Mouse (Mus musculus): ENCODE measurements around the gene Ldhd. TPM values are rescaled to one million over a fixed set of nuclear protein-coding genes. Genes with fewer than 3 reads are reported as not detected.

Gene Ldhd
- polyA plus RNA-seq, 1 experiment = 0.43 TPM

DNA sequence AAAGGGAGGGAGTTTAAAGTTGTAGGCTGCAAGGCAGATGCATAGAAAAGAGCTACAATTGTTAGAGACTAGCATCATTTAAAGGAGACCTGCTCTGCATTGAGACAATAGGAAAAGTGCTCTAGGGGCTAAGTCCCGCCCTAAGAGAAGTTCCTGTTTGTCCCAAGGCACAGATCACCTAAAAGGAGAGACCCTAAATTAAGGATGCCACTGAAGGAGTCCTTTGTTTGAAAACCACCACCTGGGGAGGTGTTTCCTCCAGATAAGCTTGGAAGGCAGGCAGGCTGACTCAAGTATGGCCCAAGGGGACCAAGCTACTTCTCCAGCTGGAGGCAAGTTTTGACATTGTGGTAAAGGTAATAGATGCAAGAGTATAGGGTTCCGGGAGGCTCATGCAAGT lies 18.7 kb upstream of the Ldhd start:
- H3K4me3 ChIP-seq (ENCODE audit: insufficient read depth, low read length) = no peak overlapping the region
- no peak overlapping the region for H3K27ac ChIP-seq (ENCODE audit: insufficient read depth, low read depth, low read length)
- TF ChIP-seq POLR2A (IDR thresholded peaks at IDR 0.05; ENCODE audit: borderline replicate concordance, low read depth, low read length) (no peak), CTCF (IDR thresholded peaks at IDR 0.05; ENCODE audit: low read depth, low read length) (no peak)
- H3K4me1 ChIP-seq (ENCODE audit: control insufficient read depth, insufficient read depth, low read length) = peaks cover 14% of the 10 kb centered on the region

DNA sequence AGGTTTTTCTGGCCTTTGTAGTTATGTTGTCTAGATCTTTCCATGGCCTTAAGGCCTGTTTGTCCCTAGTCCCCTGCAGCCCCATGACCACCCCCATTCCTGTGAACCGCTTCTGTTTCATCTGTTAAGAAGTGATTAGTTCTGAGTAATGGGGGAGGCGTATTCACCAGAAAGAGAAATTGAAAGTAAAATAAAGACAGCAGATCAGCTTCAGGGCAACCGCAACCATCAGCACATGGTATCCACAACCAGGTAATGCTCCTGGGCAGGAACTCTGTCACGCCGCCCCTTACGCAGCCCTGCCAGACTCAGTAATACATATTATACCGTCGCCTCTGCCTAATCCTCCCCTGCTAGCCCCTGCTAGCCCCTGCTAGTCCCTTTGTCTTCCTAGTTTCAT lies 15.5 kb upstream of the Ldhd start:
- H3K4me1 ChIP-seq (ENCODE audit: control insufficient read depth, insufficient read depth, low read length) = peaks cover 15% of the 10 kb centered on the region
- no peak overlapping the region for H3K27ac ChIP-seq (ENCODE audit: insufficient read depth, low read depth, low read length)
- H3K4me3 ChIP-seq (ENCODE audit: insufficient read depth, low read length) = no peak overlapping the region
- TF ChIP-seq CTCF (IDR thresholded peaks at IDR 0.05; ENCODE audit: low read depth, low read length) (no peak), POLR2A (IDR thresholded peaks at IDR 0.05; ENCODE audit: borderline replicate concordance, low read depth, low read length) (no peak)

DNA sequence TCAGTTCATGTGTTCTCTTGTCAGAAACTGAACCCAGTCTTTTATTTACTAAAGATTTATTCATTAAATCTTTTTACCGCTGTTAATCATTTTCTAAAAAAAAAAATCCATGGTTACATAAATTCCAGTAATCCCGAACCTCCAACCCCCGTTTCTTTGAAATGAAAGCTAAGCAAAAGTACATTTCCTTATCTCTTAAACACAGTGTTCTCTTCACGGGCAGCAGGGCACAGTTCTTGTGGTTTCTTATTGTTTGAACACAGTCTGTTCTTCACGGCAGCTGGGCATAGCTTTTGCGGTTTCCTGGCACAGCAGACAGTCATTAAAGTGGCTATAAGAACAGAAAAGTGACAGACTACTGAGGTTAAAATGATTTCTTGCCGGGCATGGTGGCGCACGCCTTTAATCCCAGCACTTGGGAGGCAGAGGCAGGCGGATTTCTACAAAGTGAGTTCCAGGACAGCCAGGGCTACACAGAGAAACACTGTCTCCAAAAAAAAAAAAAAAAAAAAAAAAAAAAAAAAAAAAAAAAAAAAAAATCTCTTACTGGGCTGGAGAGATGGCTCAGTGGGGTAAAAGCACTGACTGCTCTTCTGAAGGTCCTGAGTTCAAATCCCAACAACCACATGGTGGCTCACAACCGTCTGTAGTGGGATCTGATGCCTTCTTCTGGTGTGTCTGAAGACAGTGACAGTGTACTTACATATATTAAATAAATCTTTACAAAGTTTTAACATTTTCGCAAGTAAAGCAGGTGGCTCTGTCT lies 14.3 kb upstream of the Ldhd start:
- H3K27ac ChIP-seq (ENCODE audit: insufficient read depth, low read depth, low read length) = peak overlapping the region; percentile 64
- H3K4me1 ChIP-seq (ENCODE audit: control insufficient read depth, insufficient read depth, low read length) = peaks cover 15% of the 10 kb centered on the region
- H3K4me3 ChIP-seq (ENCODE audit: insufficient read depth, low read length) = peak overlapping the region; percentile 87

DNA sequence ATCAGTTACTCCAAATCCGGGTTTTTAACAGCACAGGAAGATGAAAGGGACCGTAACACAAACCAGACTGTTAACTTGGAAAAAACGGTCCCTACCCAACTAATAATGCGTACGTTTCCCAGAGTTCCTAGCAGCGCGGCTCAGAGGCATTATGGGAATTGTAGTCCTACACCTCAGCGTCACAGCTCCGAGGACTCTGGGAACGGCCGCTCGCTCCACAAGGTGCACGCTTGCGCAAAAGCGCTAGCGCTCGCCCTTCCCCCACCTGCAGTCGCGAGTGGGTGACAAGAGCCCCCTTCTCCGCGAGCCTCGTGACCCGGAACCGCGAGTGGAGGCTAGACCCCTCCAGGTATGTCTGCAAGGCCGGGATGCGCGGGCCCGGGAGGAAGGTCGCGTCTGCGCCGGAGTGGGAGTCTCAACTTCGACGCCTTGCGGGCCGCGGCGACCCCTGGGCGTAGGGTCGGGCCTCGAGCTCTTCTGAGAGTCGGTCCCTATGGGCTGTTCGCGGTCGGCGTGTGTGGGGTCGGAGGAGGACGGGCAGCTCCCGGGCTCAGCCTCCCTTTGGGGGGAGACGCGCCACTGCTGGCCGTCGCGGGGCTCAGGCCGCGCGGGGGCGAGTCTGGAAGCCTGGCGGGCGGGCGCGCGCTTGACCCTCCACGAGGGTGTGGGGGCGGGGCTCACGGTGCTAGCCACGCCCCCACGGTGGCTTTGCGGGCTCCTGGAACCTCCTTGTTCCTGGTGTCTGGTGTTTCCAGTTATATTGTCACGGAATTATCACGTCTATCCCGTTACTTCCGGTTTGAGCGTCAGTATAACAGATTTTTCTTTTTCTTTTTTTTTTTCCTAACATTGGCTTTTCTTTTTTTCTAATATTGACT lies 13.3 kb upstream of the Ldhd start, which contains the start of gene Zfp1:
Gene Zfp1, plus strand, starts transcription at position 138 of the 878 bp plus-strand sequence.
- Histone ChIP-seq H3K4me1 (ENCODE audit: control insufficient read depth, insufficient read depth, low read length) (peaks cover 13% of the 10 kb centered on the region), H3K27ac (ENCODE audit: insufficient read depth, low read depth, low read length) (peak within 1 kb of the TSS; percentile 85), H3K4me3 (ENCODE audit: insufficient read depth, low read length) (peak within 1 kb of the TSS; percentile 87)
- no peak for TF ChIP-seq POLR2A (IDR thresholded peaks at IDR 0.05; ENCODE audit: borderline replicate concordance, low read depth, low read length)

DNA sequence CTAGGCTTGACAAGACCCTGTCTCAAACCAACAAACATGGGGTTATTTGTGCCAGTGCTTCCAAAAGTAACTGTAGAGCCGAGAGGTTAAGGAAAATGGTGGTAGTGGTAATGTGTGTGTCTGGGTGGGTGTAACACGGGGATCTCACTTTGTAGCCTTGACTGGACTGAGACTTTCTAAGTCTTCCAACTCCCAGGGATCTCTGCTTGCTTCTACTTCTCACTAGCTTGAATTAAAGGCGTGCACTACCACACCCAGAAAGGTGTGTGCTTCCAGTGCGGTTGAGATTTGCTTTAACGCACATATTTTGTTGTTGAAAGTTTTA lies 12.7 kb upstream of the Ldhd start:
- peak overlapping the region; percentile 80 for H3K27ac ChIP-seq (ENCODE audit: insufficient read depth, low read depth, low read length)
- TF ChIP-seq CTCF (IDR thresholded peaks at IDR 0.05; ENCODE audit: low read depth, low read length) = no peak
- TF ChIP-seq POLR2A (IDR thresholded peaks at IDR 0.05; ENCODE audit: borderline replicate concordance, low read depth, low read length) = no peak
- H3K4me1 ChIP-seq (ENCODE audit: control insufficient read depth, insufficient read depth, low read length) = peaks cover 8% of the 10 kb centered on the region
- H3K4me3 ChIP-seq (ENCODE audit: insufficient read depth, low read length) = peak overlapping the region; percentile 87

DNA sequence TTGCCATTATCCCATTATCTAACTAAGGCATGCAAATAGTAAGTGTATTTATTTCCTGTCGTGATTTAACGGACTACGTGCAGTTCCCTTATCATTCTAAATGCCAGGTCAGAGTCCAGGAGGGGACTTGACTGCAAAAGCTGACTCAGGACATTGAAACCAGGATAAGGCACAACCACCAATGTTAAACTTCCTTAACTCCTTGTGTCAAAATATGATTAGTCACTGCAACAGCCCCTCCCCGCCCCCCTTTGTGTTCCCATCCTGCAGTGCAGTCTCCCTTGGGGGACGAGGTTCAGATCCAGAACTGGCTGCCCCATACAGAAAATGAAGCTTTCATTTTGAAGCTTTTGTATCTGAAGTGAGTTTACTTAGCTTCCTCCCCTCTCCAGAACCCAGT lies 12.3 kb upstream of the Ldhd start:
- Histone ChIP-seq H3K4me3 (ENCODE audit: insufficient read depth, low read length) (peak overlapping the region; percentile 87), H3K27ac (ENCODE audit: insufficient read depth, low read depth, low read length) (peak overlapping the region; percentile 80), H3K4me1 (ENCODE audit: control insufficient read depth, insufficient read depth, low read length) (peaks cover 6% of the 10 kb centered on the region)
- TF ChIP-seq POLR2A (IDR thresholded peaks at IDR 0.05; ENCODE audit: borderline replicate concordance, low read depth, low read length) (no peak), CTCF (IDR thresholded peaks at IDR 0.05; ENCODE audit: low read depth, low read length) (no peak)

DNA sequence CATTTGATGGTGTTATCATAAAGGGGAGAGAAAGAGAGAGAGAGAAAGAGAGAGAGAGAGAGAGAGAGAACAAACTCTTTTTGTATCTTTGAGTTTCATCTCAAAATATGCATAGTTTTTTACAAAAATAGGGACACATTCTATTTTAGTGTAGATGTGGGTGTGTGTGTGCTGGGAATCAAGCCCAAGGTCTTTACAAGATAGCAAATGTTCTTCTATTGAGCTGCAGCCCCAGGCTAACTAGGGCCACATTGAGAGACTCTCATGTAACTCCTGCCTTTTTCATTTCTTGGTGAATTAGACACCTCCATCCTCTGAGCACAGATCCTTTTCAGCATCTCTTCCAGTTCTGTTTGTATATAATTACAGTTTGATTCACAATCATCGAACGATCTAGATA lies 10.9 kb upstream of the Ldhd start:
- Histone ChIP-seq H3K4me3 (ENCODE audit: insufficient read depth, low read length) (no peak overlapping the region), H3K27ac (ENCODE audit: insufficient read depth, low read depth, low read length) (no peak overlapping the region), H3K4me1 (ENCODE audit: control insufficient read depth, insufficient read depth, low read length) (peaks cover 12% of the 10 kb centered on the region)
- no peak for TF ChIP-seq CTCF (IDR thresholded peaks at IDR 0.05; ENCODE audit: low read depth, low read length)
- no peak for TF ChIP-seq POLR2A (IDR thresholded peaks at IDR 0.05; ENCODE audit: borderline replicate concordance, low read depth, low read length)

DNA sequence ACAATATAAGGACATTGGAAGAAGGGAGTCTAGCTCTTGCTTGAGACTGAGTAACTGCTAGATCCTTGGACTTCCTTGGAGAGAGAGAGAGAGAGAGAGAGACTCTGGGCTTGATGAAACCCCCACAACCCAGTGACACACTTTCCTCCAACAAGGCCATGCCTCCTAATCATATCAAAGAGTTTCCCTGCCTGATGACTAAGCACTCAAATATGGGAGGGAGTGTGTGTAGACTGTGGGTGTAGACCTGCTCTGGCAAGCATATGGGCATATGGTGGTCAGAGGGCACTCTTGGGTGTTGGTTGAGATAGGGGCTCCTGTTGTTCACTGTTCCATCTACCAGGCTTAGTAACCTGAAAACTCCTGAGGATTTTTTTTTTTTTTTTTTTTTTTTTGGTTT lies 7.9 kb upstream of the Ldhd start:
- Histone ChIP-seq H3K4me1 (ENCODE audit: control insufficient read depth, insufficient read depth, low read length) (peaks cover 12% of the 10 kb centered on the region), H3K27ac (ENCODE audit: insufficient read depth, low read depth, low read length) (no peak overlapping the region), H3K4me3 (ENCODE audit: insufficient read depth, low read length) (no peak overlapping the region)
- no peak for TF ChIP-seq CTCF (IDR thresholded peaks at IDR 0.05; ENCODE audit: low read depth, low read length)
- TF ChIP-seq POLR2A (IDR thresholded peaks at IDR 0.05; ENCODE audit: borderline replicate concordance, low read depth, low read length) = no peak

DNA sequence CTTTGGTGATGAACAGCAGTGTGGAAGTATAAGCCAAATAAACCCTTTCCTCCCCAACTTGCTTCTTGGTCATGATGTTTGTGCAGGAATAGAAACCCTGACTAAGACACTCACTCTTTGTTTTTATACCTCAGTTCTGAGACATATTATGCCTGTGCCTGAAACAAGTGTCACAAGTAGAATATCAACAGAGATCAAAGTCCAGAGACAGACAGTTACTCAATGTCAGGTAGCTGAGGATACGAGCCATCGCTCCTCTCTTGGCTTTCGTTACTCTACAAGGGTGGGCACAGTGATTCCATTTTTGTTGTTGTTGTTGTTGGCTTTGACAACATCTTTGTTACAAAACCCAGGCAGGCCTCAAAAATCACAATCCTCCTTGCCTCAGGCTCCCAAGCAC lies 2.8 kb upstream of the Ldhd start:
- TF ChIP-seq POLR2A (IDR thresholded peaks at IDR 0.05; ENCODE audit: borderline replicate concordance, low read depth, low read length) = no peak
- no peak for TF ChIP-seq CTCF (IDR thresholded peaks at IDR 0.05; ENCODE audit: low read depth, low read length)
- no peak overlapping the region for H3K27ac ChIP-seq (ENCODE audit: insufficient read depth, low read depth, low read length)
- H3K4me1 ChIP-seq (ENCODE audit: control insufficient read depth, insufficient read depth, low read length) = peaks cover 6% of the 10 kb centered on the region
- no peak overlapping the region for H3K4me3 ChIP-seq (ENCODE audit: insufficient read depth, low read length)

DNA sequence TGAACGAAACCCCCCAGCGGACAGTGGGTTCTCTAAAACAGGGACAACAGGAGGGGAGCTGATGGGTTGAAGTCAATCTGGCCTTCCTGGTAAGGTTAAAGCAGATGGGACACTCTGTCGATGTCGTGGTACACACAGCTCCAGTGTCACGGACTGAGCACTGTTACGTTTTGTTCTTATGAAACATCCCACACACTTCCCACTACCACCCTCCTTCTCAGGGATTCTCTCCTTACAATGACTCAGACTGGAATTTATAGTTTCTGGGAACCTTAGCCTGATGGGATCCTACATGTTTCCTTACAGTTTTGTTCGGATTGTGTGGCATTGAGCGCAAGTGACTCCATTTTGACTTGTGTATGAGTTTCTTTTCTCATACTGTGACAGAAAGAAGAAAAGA lies 1.4 kb upstream of the Ldhd start:
- H3K4me1 ChIP-seq (ENCODE audit: control insufficient read depth, insufficient read depth, low read length) = peaks cover 9% of the 10 kb centered on the region
- H3K27ac ChIP-seq (ENCODE audit: insufficient read depth, low read depth, low read length) = no peak overlapping the region
- no peak overlapping the region for H3K4me3 ChIP-seq (ENCODE audit: insufficient read depth, low read length)
- no peak for TF ChIP-seq CTCF (IDR thresholded peaks at IDR 0.05; ENCODE audit: low read depth, low read length)
- TF ChIP-seq POLR2A (IDR thresholded peaks at IDR 0.05; ENCODE audit: borderline replicate concordance, low read depth, low read length) = no peak
